Mouse (Mus musculus) left cerebral cortex, adult 2 months (tissue): ENCODE measurements around the gene St6galnac3. TPM values are rescaled to one million over a fixed set of nuclear protein-coding genes. Genes with fewer than 3 reads are reported as not detected.

Source experiments
- DNase-seq, 2 experiments: peaks; one replicate each; pipeline ENCODE4 v3.0.0; 2021 to 2022; ENCODE audit warnings: low spot score in 2 of 2, mixed read lengths in 1 of 2; ENCODE audit errors: extremely low spot score in 1 of 2
- H3K27ac ChIP-seq: fragments of 200-600 bp; 2 replicates; pipeline ENCODE4 v1.8.1; 2022
- H3K4me3 ChIP-seq: fragments of 200-600 bp; 2 replicates; pipeline ENCODE4 v1.8.1; 2022
- CTCF ChIP-seq: fragments of 200-600 bp; IDR thresholded peaks from 2 replicates; pipeline ENCODE4 v1.8.1; 2022; ENCODE audit warnings: antibody characterized with exemption, mild to moderate bottlenecking, moderate library complexity
- intact Hi-C: fragments of 180-260 bp; cut with DNase I; formaldehyde crosslinking; loops from one replicate; pipeline ENCODE4 v1.15.1; 2025
- total RNA-seq, 2 experiments: library from RNA; stranded (reverse); gene quantifications; 2 replicates each; pipeline ENCODE4 v1.2.3; 2021

The St6galnac3 gene
- total RNA-seq, 2 experiments from 2014 or later = 17.1 to 18.8 TPM

DNA sequence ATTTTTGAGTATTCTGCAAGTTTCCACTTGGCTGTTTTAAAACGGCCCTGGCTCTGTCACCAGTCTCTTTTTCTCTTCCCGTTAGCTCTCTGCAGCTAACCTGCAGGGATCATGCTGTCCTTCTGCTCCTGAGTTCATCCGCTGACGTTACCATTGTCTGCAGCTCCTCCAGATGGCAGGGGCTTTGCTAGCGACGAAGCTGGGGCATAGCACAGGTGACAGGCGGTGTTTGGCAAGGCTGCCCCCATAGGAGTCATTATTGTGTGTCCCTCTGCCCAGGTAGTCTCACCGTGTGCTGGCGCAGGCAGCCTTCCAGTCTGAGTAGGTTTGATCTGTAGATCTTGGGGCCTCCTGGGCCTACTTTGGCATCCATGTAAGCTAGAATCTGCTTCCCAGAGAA is 432.6 kb downstream of the St6galnac3 start:
- TF ChIP-seq CTCF = no peak
- no peak for DNase-seq
- Histone ChIP-seq H3K27ac (no peak overlapping the region), H3K4me3 (no peak overlapping the region)
- intact Hi-C loops = no loop called here

DNA sequence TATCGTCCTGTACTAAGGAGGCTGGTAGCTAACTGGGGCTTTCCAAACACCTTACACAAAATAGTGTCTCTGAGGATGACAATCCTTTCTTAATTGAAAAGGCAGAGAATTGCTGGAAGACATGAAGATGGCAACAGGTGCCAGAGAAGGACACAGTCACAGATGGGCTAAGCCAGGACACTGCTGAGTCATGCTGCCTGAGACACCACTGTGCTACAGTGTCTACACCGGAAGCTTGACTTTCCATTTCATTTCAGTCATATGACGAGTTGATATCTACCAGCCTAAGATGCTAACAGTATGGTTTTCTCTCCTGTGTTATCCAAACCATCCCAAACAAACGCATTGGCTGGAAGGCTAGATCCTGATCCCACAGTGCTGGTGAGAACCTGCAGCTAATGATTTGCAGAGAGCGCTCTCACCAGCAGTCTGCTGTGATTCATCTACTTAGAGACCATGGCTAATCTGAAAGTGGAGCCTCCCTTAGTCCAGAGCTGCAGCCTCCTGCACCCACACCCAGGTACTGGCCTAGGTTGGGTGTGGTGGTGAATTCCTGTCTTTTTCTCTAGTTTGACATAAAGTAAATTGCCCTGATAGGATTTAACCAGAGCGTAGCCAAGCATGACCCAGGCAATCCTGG is 433.4 kb downstream of the St6galnac3 start:
- Histone ChIP-seq H3K27ac (no peak overlapping the region), H3K4me3 (no peak overlapping the region)
- no peak for TF ChIP-seq CTCF
- no peak for DNase-seq
- intact Hi-C loops = no loop called here

GRCm38 (mm10) chr3:153289971-153290370 is 435.0 kb downstream of the St6galnac3 start:
- Histone ChIP-seq H3K27ac (no peak overlapping the region), H3K4me3 (no peak overlapping the region)
- TF ChIP-seq CTCF = no peak
- intact Hi-C loops = no loop called here
- no peak for DNase-seq

GRCm38 (mm10) chr3:153287564-153287963 is 437.4 kb downstream of the St6galnac3 start:
- TF ChIP-seq CTCF = no peak
- Histone ChIP-seq H3K4me3 (no peak overlapping the region), H3K27ac (no peak overlapping the region)
- DNase-seq = no peak
- intact Hi-C loops = no loop called here

DNA sequence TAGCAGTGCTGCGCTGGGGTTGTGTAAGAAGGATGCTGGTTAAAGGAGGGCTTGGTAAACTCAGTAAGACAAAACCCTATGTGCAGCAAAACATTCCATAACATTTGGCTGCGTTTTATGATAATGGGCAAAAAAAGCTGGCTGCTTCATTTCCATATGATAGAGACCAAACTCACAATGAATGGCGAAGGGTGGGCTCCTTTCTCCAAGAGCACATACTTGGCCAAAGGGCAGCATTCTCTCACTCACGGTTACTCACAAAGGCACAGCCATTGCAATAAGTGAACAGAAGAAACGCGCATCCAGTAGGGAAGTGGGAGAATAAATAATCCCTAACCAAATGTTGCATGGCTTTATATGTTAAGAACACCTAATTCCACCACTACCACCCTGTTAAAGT is 437.9 kb downstream of the St6galnac3 start:
- TF ChIP-seq CTCF = no peak
- intact Hi-C loops = no loop called here
- H3K4me3 ChIP-seq = no peak overlapping the region
- H3K27ac ChIP-seq = no peak overlapping the region
- no peak for DNase-seq

DNA sequence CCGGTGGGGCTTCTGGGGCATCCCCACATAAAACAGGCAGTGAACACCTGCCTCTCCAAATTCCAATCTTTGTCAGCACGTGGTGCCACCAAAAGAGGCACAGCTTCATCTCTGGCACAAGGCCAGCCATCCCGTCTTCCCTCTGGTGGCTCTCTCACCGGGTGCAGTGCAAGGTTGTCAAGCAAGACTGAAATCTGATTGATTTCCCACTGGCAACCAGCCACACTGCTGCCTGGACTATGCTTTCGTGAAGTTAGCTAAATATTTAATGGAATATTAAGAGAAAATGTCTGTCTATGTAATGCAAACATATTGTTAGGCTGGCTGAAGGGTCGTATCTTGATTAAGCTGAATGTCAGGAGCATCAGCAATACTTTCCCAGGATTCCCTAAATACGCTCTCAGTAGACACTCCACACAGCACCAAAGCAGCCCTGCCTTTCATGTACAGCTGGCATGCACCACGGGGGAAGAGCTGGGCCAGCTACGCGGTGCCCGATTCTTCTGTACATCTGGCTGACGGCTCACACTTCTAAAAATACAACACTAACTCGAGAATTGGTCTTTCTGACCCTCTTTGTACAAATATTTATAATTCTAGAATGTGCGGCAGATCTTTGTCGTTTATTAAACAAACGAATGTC is 442.7 kb downstream of the St6galnac3 start:
- Histone ChIP-seq H3K27ac (no peak overlapping the region; the same call in 1 of the 2 replicates), H3K4me3 (no peak overlapping the region)
- TF ChIP-seq CTCF = no peak
- intact Hi-C loops = no loop called here
- no peak for DNase-seq

- no peak for DNase-seq
- Histone ChIP-seq H3K27ac (peak overlapping the region; percentile 78; the same call in 1 of the 2 replicates), H3K4me3 (no peak overlapping the region)
- intact Hi-C loops = loop anchor here (5.0 kb wide), 1 partner anchor 204 kb away; no protein-coding TSS in a partner anchor
- no peak for TF ChIP-seq CTCF
Observed at GRCm38 (mm10) chr3:153278249-153278648, 446.7 kb downstream of the St6galnac3 start.

GRCm38 (mm10) chr3:153277389-153277999 is 447.5 kb downstream of the St6galnac3 start:
- intact Hi-C loops = loop anchor here (5.0 kb wide), 1 partner anchor 205 kb away; no protein-coding TSS in a partner anchor
- peak overlapping the region; percentile 78 for H3K27ac ChIP-seq
- H3K4me3 ChIP-seq = no peak overlapping the region
- peak; percentile 42 to 57 for DNase-seq
- no peak for TF ChIP-seq CTCF

DNA sequence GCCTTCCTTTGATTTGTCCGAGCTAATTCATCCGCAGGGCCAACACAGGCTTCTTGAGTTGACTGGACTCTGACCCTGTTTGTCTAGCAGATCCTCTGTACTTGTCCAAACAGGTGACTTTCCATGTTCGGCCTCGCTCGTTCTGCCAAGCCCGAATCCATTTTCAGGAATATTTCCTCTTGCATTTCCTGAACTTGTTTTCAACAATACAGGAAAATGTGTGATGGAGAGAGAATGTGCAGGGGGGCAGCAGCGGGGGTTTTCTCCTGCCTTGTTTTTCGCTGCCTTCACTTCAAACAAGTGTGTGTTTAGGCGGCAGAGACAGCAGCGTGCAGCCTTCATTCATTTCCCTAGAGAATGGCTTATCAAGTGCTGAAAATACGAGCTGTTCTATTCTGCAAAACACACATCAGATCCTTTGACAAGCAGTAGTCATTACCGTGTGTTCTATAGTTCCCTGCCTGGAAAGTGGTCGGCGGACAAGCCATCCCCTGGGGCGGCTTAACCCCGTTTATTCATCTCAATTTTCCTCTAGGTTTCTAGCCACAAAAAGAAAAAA is 448.1 kb downstream of the St6galnac3 start:
- Histone ChIP-seq H3K4me3 (no peak overlapping the region), H3K27ac (peak overlapping the region; percentile 78)
- DNase-seq = no peak
- intact Hi-C loops = loop anchor here (5.0 kb wide), 1 partner anchor 205 kb away; no protein-coding TSS in a partner anchor
- no peak for TF ChIP-seq CTCF

GRCm38 (mm10) chr3:153276101-153276829 is 448.7 kb downstream of the St6galnac3 start:
- intact Hi-C loops = loop anchor here (5.0 kb wide), 1 partner anchor 206 kb away; no protein-coding TSS in a partner anchor
- Histone ChIP-seq H3K27ac (peak overlapping the region; percentile 78; the same call in 1 of the 2 replicates), H3K4me3 (no peak overlapping the region)
- no peak for DNase-seq
- TF ChIP-seq CTCF = no peak

DNA sequence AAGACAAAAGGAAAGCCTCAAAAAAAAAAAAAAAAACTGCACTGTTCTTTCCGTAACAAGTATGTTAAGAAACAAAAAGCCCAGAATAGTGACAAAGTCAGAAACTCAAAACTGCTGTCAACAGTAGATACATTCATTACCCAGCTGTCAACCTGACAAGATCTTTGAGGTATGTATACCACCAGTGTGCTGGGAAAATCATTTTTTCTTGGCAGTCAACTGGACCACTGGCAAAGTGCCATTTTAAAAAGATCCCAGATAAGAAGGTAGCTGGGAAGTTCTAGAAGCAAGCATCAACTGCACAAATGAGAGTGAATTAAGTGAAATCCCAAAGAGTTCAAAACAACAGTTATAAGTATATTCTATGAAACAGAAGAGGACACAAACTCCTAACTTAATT is 452.7 kb downstream of the St6galnac3 start:
- TF ChIP-seq CTCF = no peak
- no peak for DNase-seq

DNA sequence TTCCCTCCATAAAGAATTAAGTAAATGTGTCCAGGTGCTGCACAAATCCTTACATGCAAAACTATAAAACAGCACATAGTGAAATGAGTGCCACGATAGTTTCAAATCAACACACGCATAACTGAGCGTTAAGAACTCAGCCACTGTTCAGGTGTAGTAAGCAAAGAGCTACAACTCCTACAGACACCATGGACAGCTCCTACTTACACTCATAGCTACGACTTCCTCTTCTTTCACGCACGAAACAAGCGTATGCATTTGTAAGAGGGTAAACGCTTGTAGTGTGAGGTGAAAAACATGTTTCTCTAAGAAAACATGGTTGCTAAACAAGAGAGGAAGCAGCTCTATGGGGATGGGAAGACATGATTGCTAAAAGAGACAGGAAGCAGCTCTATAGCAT is 457.6 kb downstream of the St6galnac3 start:
- TF ChIP-seq CTCF = no peak
- Histone ChIP-seq H3K4me3 (no peak overlapping the region), H3K27ac (no peak overlapping the region)
- intact Hi-C loops = no loop called here
- no peak for DNase-seq

More for the DNA sequence above, 452.7 kb downstream of the St6galnac3 start:
- Histone ChIP-seq H3K4me3 (no peak overlapping the region), H3K27ac (no peak overlapping the region)
- intact Hi-C loops = no loop called here
